Mouse (Mus musculus) MEL (cell line): Measurements from ENCODE around the gene Pde1a. TPM values are rescaled to one million over a fixed set of nuclear protein-coding genes. Genes with fewer than 3 reads are reported as not detected.

Experiments
- DNase-seq: peaks from one replicate; pipeline ENCODE4 v3.0.0; 2011; ENCODE audit warnings: low read depth, low spot score
- H3K27ac ChIP-seq: 2 replicates; pipeline ENCODE4 v1.5.1; 2012; ENCODE audit warnings: low read depth, mild to moderate bottlenecking, control low read depth, low read length, moderate library complexity; ENCODE audit not compliant: control insufficient read depth
- H3K27me3 ChIP-seq, 2 experiments: fragments of 150-350 bp in 1 of 2; sonication (generic) in 1 of 2; 2 replicates each; pipeline ENCODE4 v1.6.1; 2012; ENCODE audit warnings: low read length in 2 of 2, mild to moderate bottlenecking in 2 of 2, improper control_type of control experiment in 1 of 2, moderate library complexity in 1 of 2; ENCODE audit not compliant: insufficient read depth in 2 of 2, control insufficient read depth in 1 of 2
- H3K36me3 ChIP-seq, 2 experiments: 2 replicates each; pipeline ENCODE4 v1.6.1; 2012 to 2014; ENCODE audit warnings: low read length in 2 of 2, improper control_type of control experiment in 1 of 2, inconsistent platforms in 1 of 2, mild to moderate bottlenecking in 1 of 2; ENCODE audit not compliant: insufficient read depth in 2 of 2, control insufficient read depth in 1 of 2
- H3K4me1 ChIP-seq, 2 experiments: fragments of 150-350 bp in 1 of 2; sonication (generic) in 1 of 2; 2 replicates each; pipeline ENCODE4 v1.6.1; 2012; ENCODE audit warnings: low read length in 2 of 2, improper control_type of control experiment in 1 of 2, mild to moderate bottlenecking in 1 of 2; ENCODE audit not compliant: insufficient read depth in 2 of 2, control insufficient read depth in 1 of 2
- H3K4me3 ChIP-seq, 2 experiments: fragments of 150-350 bp in 1 of 2; sonication (generic) in 1 of 2; 2 replicates each; pipeline ENCODE4 v1.5.1; 2012; ENCODE audit warnings: low read depth in 2 of 2, low read length in 2 of 2, mild to moderate bottlenecking in 2 of 2, moderate library complexity in 2 of 2, control low read depth in 1 of 2, improper control_type of control experiment in 1 of 2; ENCODE audit not compliant: control insufficient read depth in 1 of 2, insufficient read depth in 1 of 2
- H3K79me2 ChIP-seq: 2 replicates; pipeline ENCODE4 v1.6.1; 2012; ENCODE audit warnings: mild to moderate bottlenecking, low read length, moderate library complexity; ENCODE audit not compliant: control insufficient read depth, poor library complexity, insufficient read depth
- H3K9ac ChIP-seq: 2 replicates; pipeline ENCODE4 v1.6.1; 2012; ENCODE audit warnings: low read depth, mild to moderate bottlenecking, control low read depth, low read length, moderate library complexity; ENCODE audit not compliant: control insufficient read depth, poor library complexity, severe bottlenecking
- H3K9me3 ChIP-seq: fragments of 150-350 bp; sonication (generic); replicated peaks from 2 replicates; pipeline ENCODE4 v1.6.1; 2012; ENCODE audit warnings: mild to moderate bottlenecking, low read length, improper control_type of control experiment, moderate library complexity; ENCODE audit not compliant: insufficient read depth
- BHLHE40 ChIP-seq: IDR thresholded peaks from 2 replicates; pipeline ENCODE4 v1.6.1; 2012; ENCODE audit warnings: low read depth, mild to moderate bottlenecking, inconsistent platforms, low read length, improper control_type of control experiment, borderline replicate concordance
- CHD2 ChIP-seq: IDR thresholded peaks from 2 replicates; pipeline ENCODE4 v1.6.1; 2011; ENCODE audit warnings: low read length, improper control_type of control experiment
- ELF1 ChIP-seq: IDR thresholded peaks from 2 replicates; pipeline ENCODE4 v1.6.1; 2014; ENCODE audit warnings: low read depth, mild to moderate bottlenecking, inconsistent platforms, low read length, improper control_type of control experiment, moderate library complexity
- EP300 ChIP-seq, 2 experiments: IDR thresholded peaks; 2 replicates each; pipeline ENCODE4 v1.6.1; 2011; ENCODE audit warnings: improper control_type of control experiment in 2 of 2, low read length in 2 of 2, low read depth in 1 of 2, mild to moderate bottlenecking in 1 of 2
- KAT2A ChIP-seq: conservative IDR thresholded peaks from 2 replicates; pipeline ENCODE4 v1.6.1; 2012; ENCODE audit warnings: low read depth, low read length, improper control_type of control experiment, inconsistent platforms
- MAX ChIP-seq: IDR thresholded peaks from 2 replicates; pipeline ENCODE4 v1.6.1; 2011; ENCODE audit warnings: low read length, improper control_type of control experiment
- MAZ ChIP-seq: IDR thresholded peaks from 2 replicates; pipeline ENCODE4 v1.6.1; 2012; ENCODE audit warnings: low read depth, mild to moderate bottlenecking, inconsistent platforms, low read length, improper control_type of control experiment
- MEF2A ChIP-seq: IDR thresholded peaks from 2 replicates; pipeline ENCODE4 v1.6.1; 2014; ENCODE audit warnings: low read depth, mild to moderate bottlenecking, inconsistent platforms, low read length, improper control_type of control experiment; ENCODE audit not compliant: poor library complexity, insufficient replicate concordance, severe bottlenecking; ENCODE audit errors: extremely low read depth
- MXI1 ChIP-seq: IDR thresholded peaks from 2 replicates; pipeline ENCODE4 v1.6.1; 2011; ENCODE audit warnings: mild to moderate bottlenecking, low read depth, low read length, improper control_type of control experiment
- MYB ChIP-seq: IDR thresholded peaks from 2 replicates; pipeline ENCODE4 v1.6.1; 2011; ENCODE audit warnings: mild to moderate bottlenecking, low read depth, low read length, improper control_type of control experiment
- MYC ChIP-seq: IDR thresholded peaks from 2 replicates; pipeline ENCODE4 v1.6.1; 2011; ENCODE audit warnings: low read depth, mild to moderate bottlenecking, low read length, improper control_type of control experiment, moderate library complexity
- NELFE ChIP-seq: IDR thresholded peaks from 2 replicates; pipeline ENCODE4 v1.6.1; 2011; ENCODE audit warnings: low read depth, low read length, improper control_type of control experiment
- NRF1 ChIP-seq: IDR thresholded peaks from 2 replicates; pipeline ENCODE4 v1.6.1; 2014; ENCODE audit warnings: low read depth, mild to moderate bottlenecking, inconsistent platforms, low read length, improper control_type of control experiment, moderate library complexity; ENCODE audit not compliant: poor library complexity, insufficient read depth, severe bottlenecking
- RAD21 ChIP-seq: IDR thresholded peaks from 2 replicates; pipeline ENCODE4 v1.6.1; 2011; ENCODE audit warnings: mild to moderate bottlenecking, low read depth, low read length, improper control_type of control experiment
- SIN3A ChIP-seq: IDR thresholded peaks from 2 replicates; pipeline ENCODE4 v1.6.1; 2012; ENCODE audit warnings: low read length, improper control_type of control experiment, inconsistent platforms
- SMC3 ChIP-seq: IDR thresholded peaks from 2 replicates; pipeline ENCODE4 v1.6.1; 2011; ENCODE audit warnings: low read depth, low read length, improper control_type of control experiment
- TBP ChIP-seq: IDR thresholded peaks from 2 replicates; pipeline ENCODE4 v1.8.0; 2011; ENCODE audit warnings: low read depth, low read length, improper control_type of control experiment
- TCF12 ChIP-seq: IDR thresholded peaks from 2 replicates; pipeline ENCODE4 v1.6.1; 2014; ENCODE audit warnings: low read depth, mild to moderate bottlenecking, inconsistent platforms, low read length, improper control_type of control experiment, moderate library complexity
- USF1 ChIP-seq: IDR thresholded peaks from 2 replicates; pipeline ENCODE4 v1.6.1; 2014; ENCODE audit warnings: low read depth, mild to moderate bottlenecking, inconsistent platforms, low read length, improper control_type of control experiment, moderate library complexity
- ZC3H11A ChIP-seq: IDR thresholded peaks from 2 replicates; pipeline ENCODE4 v1.6.1; 2012; ENCODE audit warnings: low read depth, mild to moderate bottlenecking, inconsistent platforms, low read length, improper control_type of control experiment
- ZKSCAN1 ChIP-seq: IDR thresholded peaks from 2 replicates; pipeline ENCODE4 v1.6.1; 2012; ENCODE audit warnings: low read depth, mild to moderate bottlenecking, inconsistent platforms, low read length, improper control_type of control experiment, moderate library complexity
- ZMIZ1 ChIP-seq: IDR thresholded peaks from 2 replicates; pipeline ENCODE4 v1.6.1; 2012; ENCODE audit warnings: low read depth, mild to moderate bottlenecking, inconsistent platforms, low read length, improper control_type of control experiment, moderate library complexity
- polyA plus RNA-seq, 2 experiments: library from polyadenylated mRNA; stranded (reverse) in 1 of 2; unstranded in 1 of 2; fragments of >175 nt in 1 of 2; fragments of >200 nt in 1 of 2; gene quantifications; 2 replicates each; pipeline versions ENCODE4 v1.2.1 to v1.2.4; 2012; ENCODE audit warnings: low replicate concordance in 2 of 2, low read depth in 1 of 2; ENCODE audit not compliant: insufficient read length in 2 of 2, insufficient read depth in 1 of 2, missing spikeins in 1 of 2
- total RNA-seq: library from RNA; depleted of rRNA; stranded (reverse); fragments of 300-350 nt; gene quantifications from 2 replicates; pipeline ENCODE4 v1.2.3, GENCODE M21; 2012

Pde1a gene
- total and polyA plus RNA-seq, 3 experiments, result not detected

DNA sequence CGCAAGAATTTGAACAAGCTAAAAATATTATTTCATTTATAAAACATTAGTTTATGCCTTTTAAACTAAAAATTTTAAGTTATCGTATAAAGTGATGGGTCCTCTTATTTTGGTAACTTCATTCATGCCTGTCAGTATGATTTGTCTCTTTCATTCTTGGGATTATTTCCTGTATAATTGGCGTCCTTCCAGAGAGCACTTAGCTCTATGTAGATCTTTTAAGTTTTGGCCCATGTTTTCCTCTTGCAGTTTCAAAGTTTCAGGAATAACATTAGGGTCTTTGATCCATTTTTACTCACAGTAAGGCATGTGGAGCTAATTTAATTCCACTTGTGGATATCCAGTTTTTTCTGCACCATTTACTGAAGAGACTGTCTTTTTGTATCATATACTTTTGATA is 5.8 kb upstream of the Pde1a start:
- Histone ChIP-seq H3K4me3 (no peak overlapping the region), H3K79me2 (no peaks in the 10 kb centered on the region), H3K36me3 (no peaks in the 10 kb centered on the region), H3K4me1 (no peaks in the 10 kb centered on the region), H3K27me3 (no peaks in the 10 kb centered on the region), H3K9me3 (no peaks in the 10 kb centered on the region), H3K27ac (no peak overlapping the region), H3K9ac (no peak overlapping the region)
- no peak for DNase-seq
- TF ChIP-seq NELFE, result no peak

DNA sequence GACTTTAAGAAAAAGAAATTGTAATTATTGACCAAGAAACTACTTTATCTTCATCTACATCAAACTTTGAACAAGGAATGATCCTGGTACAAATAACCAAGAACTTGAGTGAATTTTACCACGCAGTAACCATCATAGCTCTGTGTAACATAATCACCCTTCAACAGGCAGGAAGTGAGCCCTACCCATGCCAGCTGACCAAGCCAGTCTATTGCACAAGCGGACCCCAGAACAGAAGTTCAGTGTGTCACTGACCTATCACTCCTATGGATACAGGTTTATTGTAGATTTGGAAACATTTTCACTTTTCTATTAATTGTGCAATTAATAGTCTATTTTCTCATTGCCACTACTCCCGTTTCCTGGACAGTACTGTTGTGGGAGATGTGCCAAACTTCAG is 3.4 kb upstream of the Pde1a start:
- Histone ChIP-seq H3K9me3 (no peaks in the 10 kb centered on the region), H3K4me3 (no peak overlapping the region), H3K27me3 (no peaks in the 10 kb centered on the region), H3K4me1 (no peaks in the 10 kb centered on the region), H3K27ac (no peak overlapping the region), H3K9ac (no peak overlapping the region), H3K79me2 (no peaks in the 10 kb centered on the region), H3K36me3 (no peaks in the 10 kb centered on the region)
- no peak for DNase-seq
- TF ChIP-seq ZKSCAN1 (no peak), BHLHE40 (no peak), MYB (no peak), ZMIZ1 (no peak), MAZ (no peak), ELF1 (no peak), ZC3H11A (no peak), USF1 (no peak), TCF12 (no peak), EP300 (IDR thresholded peaks at IDR 0.05; ENCODE audit: low read depth in 1 of 2, low read length in 2 of 2) (no peak), CHD2 (no peak), TBP (no peak), MXI1 (no peak), SMC3 (no peak)

DNA sequence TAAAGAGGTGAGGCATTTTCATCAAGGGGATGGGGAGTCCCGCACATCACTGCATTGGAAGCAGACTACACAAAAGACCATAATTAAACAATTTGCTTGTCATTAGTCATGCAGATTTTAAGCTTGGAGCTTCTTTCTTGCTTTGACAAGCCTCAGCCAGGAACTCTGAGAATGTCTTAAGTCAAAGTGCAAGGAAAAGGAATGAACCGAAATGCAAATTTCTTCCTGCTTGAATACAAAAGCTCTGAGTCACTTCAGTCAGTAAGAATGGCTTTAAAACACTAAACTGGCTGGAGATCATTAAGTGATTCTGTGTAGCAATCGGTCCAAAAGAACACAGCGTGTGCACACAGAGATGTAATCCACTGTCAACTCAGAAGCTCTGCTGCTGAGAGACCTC is 2.6 kb downstream of the Pde1a start:
- Histone ChIP-seq H3K79me2 (no peaks in the 10 kb centered on the region), H3K27ac (no peak overlapping the region), H3K9ac (no peak overlapping the region), H3K9me3 (no peaks in the 10 kb centered on the region), H3K27me3 (no peaks in the 10 kb centered on the region), H3K36me3 (no peaks in the 10 kb centered on the region), H3K4me1 (no peaks in the 10 kb centered on the region), H3K4me3 (no peak overlapping the region)
- TF ChIP-seq ZMIZ1, result no peak
- TF ChIP-seq KAT2A, result no peak
- no peak for TF ChIP-seq MEF2A
- TF ChIP-seq MAX, result no peak
- no peak for TF ChIP-seq MXI1
- TF ChIP-seq RAD21, result no peak
- TF ChIP-seq USF1, result no peak
- TF ChIP-seq MYC, result no peak
- TF ChIP-seq SIN3A, result no peak
- no peak for TF ChIP-seq MAZ
- no peak for TF ChIP-seq NRF1
- no peak for TF ChIP-seq TCF12
- no peak for DNase-seq
